Mouse (Mus musculus): Measurements from ENCODE around the gene Hist1h4a.

DNA sequence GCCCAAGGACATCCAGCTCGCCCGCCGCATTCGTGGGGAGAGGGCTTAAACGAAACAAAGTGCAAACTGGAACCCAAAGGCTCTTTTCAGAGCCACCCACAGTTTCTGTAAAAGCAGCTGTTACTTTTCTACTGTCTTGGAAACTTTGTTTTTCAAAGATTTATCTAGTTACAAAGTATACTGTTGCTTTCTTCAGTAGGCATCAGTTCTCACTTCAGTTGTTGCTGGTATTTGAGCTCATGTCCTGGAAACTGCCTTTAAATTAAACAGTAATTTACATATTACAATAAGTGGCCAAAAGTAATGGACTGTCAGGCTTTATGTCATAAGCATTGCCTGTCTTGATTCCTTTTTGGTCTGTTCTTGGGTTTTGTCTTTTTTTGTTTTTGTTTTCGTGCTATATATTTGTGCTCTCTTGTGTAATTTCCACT lies 8.3 kb downstream of the Hist1h4a start:
- TF ChIP-seq POLR2A (IDR thresholded peaks at IDR 0.05; ENCODE audit: insufficient read depth, low read depth, low read length) (no peak), CTCF (IDR thresholded peaks at IDR 0.05; ENCODE audit: insufficient read depth, low read depth, low read length) (no peak)
